Mouse (Mus musculus): ENCODE data around the gene Hmg20b. TPM values are rescaled to one million over a fixed set of nuclear protein-coding genes. Genes with fewer than 3 reads are reported as not detected.

Gene Hmg20b
- polyA plus RNA-seq, 1 experiment from 2014 or later = 94.6 TPM

- Histone ChIP-seq H3K9me3 (replicated peaks) (no peaks in the 10 kb centered on the region), H3K4me3 (replicated peaks) (peak overlapping the region; percentile 35), H3K9ac (peak overlapping the region; percentile 3; the same call in 1 of the 2 replicates), H3K4me2 (peak overlapping the region; percentile 61), H3K4me1 (peaks cover 54% of the 10 kb centered on the region), H3K36me3 (peaks cover 24% of the 10 kb centered on the region), H3K27ac (peak overlapping the region; percentile 9; the same call in 1 of the 2 replicates), H3K27me3 (peaks cover 36% of the 10 kb centered on the region)
- WGBS = 8% methylated on average over 55 of the region's 55 CpGs
- peak; percentile 20 for ATAC-seq (replicated peaks; ENCODE audit: low FRiP score)
Observed at GRCm38 (mm10) chr10:81346453-81347067, 3.7 kb downstream of the Hmg20b start.

GRCm38 (mm10) chr10:81345162-81345534, 5.1 kb downstream of the Hmg20b start:
- ATAC-seq (replicated peaks; ENCODE audit: low FRiP score) = no peak
- WGBS = 76% methylated on average over 4 of the region's 4 CpGs
- Histone ChIP-seq H3K27me3 (peaks cover 48% of the 10 kb centered on the region), H3K9me3 (replicated peaks) (no peaks in the 10 kb centered on the region), H3K27ac (no peak overlapping the region), H3K9ac (no peak overlapping the region), H3K4me1 (peaks cover 58% of the 10 kb centered on the region), H3K36me3 (peaks cover 24% of the 10 kb centered on the region), H3K4me3 (replicated peaks) (no peak overlapping the region), H3K4me2 (no peak overlapping the region)

- no peak for ATAC-seq (replicated peaks; ENCODE audit: low FRiP score)
- Histone ChIP-seq H3K9me3 (replicated peaks) (no peaks in the 10 kb centered on the region), H3K4me3 (replicated peaks) (no peak overlapping the region), H3K36me3 (peaks cover 24% of the 10 kb centered on the region), H3K27me3 (peaks cover 48% of the 10 kb centered on the region), H3K27ac (no peak overlapping the region), H3K9ac (no peak overlapping the region), H3K4me2 (no peak overlapping the region), H3K4me1 (peaks cover 55% of the 10 kb centered on the region)
- WGBS = 54% methylated on average over 8 of the region's 8 CpGs
Observed at GRCm38 (mm10) chr10:81344421-81345161, 5.7 kb downstream of the Hmg20b start.

- H3K4me1 ChIP-seq = peaks cover 44% of the 10 kb centered on the region
- no peaks in the 10 kb centered on the region for H3K9me3 ChIP-seq (replicated peaks)
- H3K4me2 ChIP-seq = peak within 1 kb of the TSS; percentile 67
- H3K27me3 ChIP-seq = peaks cover 55% of the 10 kb centered on the region
- 5% methylated on average over 63 of the region's 67 CpGs for WGBS
- peak within 1 kb of the TSS; percentile 43 for H3K4me3 ChIP-seq (replicated peaks)
- peak within 1 kb of the TSS; percentile 35 for H3K9ac ChIP-seq
- H3K36me3 ChIP-seq = peaks cover 14% of the 10 kb centered on the region
- H3K27ac ChIP-seq = no peak within 1 kb of the TSS
- 0 out of 2 replicates have a peak, but pooled peaks have one; percentile 3 for ATAC-seq (replicated peaks; ENCODE audit: low FRiP score)
Observed at GRCm38 (mm10) chr10:81342686-81343505, 7.4 kb downstream of the Hmg20b start, which contains the start of gene Gipc3. Gene Gipc3, minus strand, starts transcription at chr10:81343266.

- H3K36me3 ChIP-seq = 0 out of 2 replicates have a peak, but pooled peaks cover 7% of the 10 kb centered on the region
- peaks cover 63% of the 10 kb centered on the region for H3K27me3 ChIP-seq
- 35% methylated on average over 16 of the region's 16 CpGs for WGBS
Observed at GRCm38 (mm10) chr10:81341333-81341949, 8.8 kb downstream of the Hmg20b start.

GRCm38 (mm10) chr10:81340551-81341332, 9.5 kb downstream of the Hmg20b start:
- no peak overlapping the region for H3K9ac ChIP-seq
- no peak for ATAC-seq (replicated peaks; ENCODE audit: low FRiP score)
- H3K4me3 ChIP-seq (replicated peaks) = no peak overlapping the region
- WGBS = 40% methylated on average over 17 of the region's 17 CpGs
- peaks cover 63% of the 10 kb centered on the region for H3K27me3 ChIP-seq
- H3K9me3 ChIP-seq (replicated peaks) = no peaks in the 10 kb centered on the region
- no peak overlapping the region; the same call in 1 of the 2 replicates for H3K4me2 ChIP-seq
- 0 out of 2 replicates have a peak, but pooled peaks cover 4% of the 10 kb centered on the region for H3K36me3 ChIP-seq
- H3K27ac ChIP-seq = no peak overlapping the region
- peaks cover 37% of the 10 kb centered on the region for H3K4me1 ChIP-seq

More at GRCm38 (mm10) chr10:81341333-81341949, 8.8 kb downstream of the Hmg20b start:
- Histone ChIP-seq H3K9me3 (replicated peaks) (no peaks in the 10 kb centered on the region), H3K4me2 (peak overlapping the region; percentile 2; the same call in 1 of the 2 replicates), H3K27ac (no peak overlapping the region), H3K9ac (no peak overlapping the region), H3K4me1 (peaks cover 35% of the 10 kb centered on the region), H3K4me3 (replicated peaks) (no peak overlapping the region)
- ATAC-seq (replicated peaks; ENCODE audit: low FRiP score) = no peak

- no peak overlapping the region for H3K9ac ChIP-seq
- no peaks in the 10 kb centered on the region for H3K9me3 ChIP-seq (replicated peaks)
- peak overlapping the region; percentile 84 for H3K27ac ChIP-seq
- no peaks in the 10 kb centered on the region for H3K36me3 ChIP-seq
- ATAC-seq (replicated peaks; ENCODE audit: low FRiP score) = no peak
- no peak overlapping the region for H3K4me2 ChIP-seq
- H3K27me3 ChIP-seq = peaks cover 42% of the 10 kb centered on the region
- 91% methylated on average over 4 of the region's 4 CpGs for WGBS
- H3K4me1 ChIP-seq = peaks cover 51% of the 10 kb centered on the region
- no peak overlapping the region for H3K4me3 ChIP-seq (replicated peaks)
Observed at GRCm38 (mm10) chr10:81336558-81336957, 13.7 kb downstream of the Hmg20b start.

GRCm38 (mm10) chr10:81335393-81336340, 14.6 kb downstream of the Hmg20b start:
- peak overlapping the region; percentile 84 for H3K27ac ChIP-seq
- WGBS = 28% methylated on average over 19 of the region's 19 CpGs
- H3K4me1 ChIP-seq = peaks cover 45% of the 10 kb centered on the region
- H3K9me3 ChIP-seq (replicated peaks) = no peaks in the 10 kb centered on the region
- H3K9ac ChIP-seq = no peak overlapping the region
- peak overlapping the region; percentile 30; the same call in 1 of the 2 replicates for H3K4me2 ChIP-seq
- no peak overlapping the region for H3K4me3 ChIP-seq (replicated peaks)
- H3K36me3 ChIP-seq = no peaks in the 10 kb centered on the region
- peak; percentile 63 for ATAC-seq (replicated peaks; ENCODE audit: low FRiP score)
- peaks cover 33% of the 10 kb centered on the region for H3K27me3 ChIP-seq

GRCm38 (mm10) chr10:81334324-81334723, 16.0 kb downstream of the Hmg20b start:
- no peak overlapping the region for H3K9ac ChIP-seq
- WGBS = 50% methylated on average over 11 of the region's 11 CpGs

GRCm38 (mm10) chr10:81332277-81332676, 18.0 kb downstream of the Hmg20b start:
- H3K4me3 ChIP-seq (replicated peaks) = peak overlapping the region; percentile 27
- H3K9me3 ChIP-seq (replicated peaks) = no peaks in the 10 kb centered on the region
- peaks cover 16% of the 10 kb centered on the region; the same call in 1 of the 2 replicates for H3K27me3 ChIP-seq
- H3K4me2 ChIP-seq = peak overlapping the region; percentile 50
- no peak for ATAC-seq (replicated peaks; ENCODE audit: low FRiP score)
- H3K4me1 ChIP-seq = peaks cover 66% of the 10 kb centered on the region
- peak overlapping the region; percentile 21; the same call in 1 of the 2 replicates for H3K9ac ChIP-seq
- H3K36me3 ChIP-seq = peaks cover under 1% of the 10 kb centered on the region
- WGBS = 24% methylated on average over 29 of the region's 29 CpGs
- H3K27ac ChIP-seq = no peak overlapping the region

More at GRCm38 (mm10) chr10:81334324-81334723, 16.0 kb downstream of the Hmg20b start:
- peak overlapping the region; percentile 83 for H3K27ac ChIP-seq
- 0 out of 2 replicates have a peak overlapping the region, but pooled peaks have one; percentile 30 for H3K4me2 ChIP-seq
- no peak for ATAC-seq (replicated peaks; ENCODE audit: low FRiP score)
- no peaks in the 10 kb centered on the region for H3K9me3 ChIP-seq (replicated peaks)
- no peaks in the 10 kb centered on the region for H3K36me3 ChIP-seq
- peaks cover 53% of the 10 kb centered on the region for H3K4me1 ChIP-seq
- no peak overlapping the region for H3K4me3 ChIP-seq (replicated peaks)
- peaks cover 29% of the 10 kb centered on the region for H3K27me3 ChIP-seq

All from kidney, embryonic 15.5 days (tissue).